7 mouse cellular contexts compared by ENCODE assay signal in the genomic region with DNA sequence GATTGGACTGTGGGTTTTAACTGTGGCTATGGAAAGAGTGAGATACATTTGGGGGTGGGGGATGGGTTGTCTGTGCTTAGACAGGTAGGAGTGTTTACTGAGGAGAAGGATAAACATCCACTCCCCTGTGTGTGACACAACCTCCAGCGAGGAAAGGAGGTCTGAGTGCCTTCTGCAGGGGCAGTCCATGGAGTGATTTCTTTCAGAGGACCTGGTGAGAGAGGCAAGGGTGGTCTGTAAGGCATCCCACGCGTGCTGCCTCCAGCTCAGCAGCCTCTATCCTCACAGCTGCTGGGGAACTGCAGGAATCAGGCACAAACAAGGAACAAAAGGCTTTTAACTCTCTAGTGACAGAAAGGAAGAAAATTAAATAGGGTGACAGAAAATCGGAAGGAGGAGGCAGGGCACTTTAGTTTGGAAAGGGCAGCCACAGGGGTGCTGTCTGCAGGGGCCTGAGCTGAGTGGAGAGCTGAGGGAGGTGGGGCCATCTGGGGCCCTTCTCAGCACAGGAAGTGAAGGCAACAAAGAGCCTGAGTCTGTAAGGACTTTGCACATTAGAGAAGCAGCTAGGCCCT. TPM values are rescaled to one million over a fixed set of nuclear protein-coding genes. Genes with fewer than 3 reads are reported as not detected.
A peak's percentile ranks its signal among the peaks of the same experiment; 100 is the strongest.
DNase-seq lines count a peak whose midpoint lies in the region; ATAC-seq lines count a peak whose summit lies in the region.

No protein-coding gene starts in this region.

- no peak overlapping the region for H3K4me3 ChIP-seq in intestine, embryonic 14.5 days (ENCODE audit: low read depth, low read length)
- H3K4me3 ChIP-seq in neural tube, embryonic 15.5 days (replicated peaks) = no peak overlapping the region

- H3K4me1 ChIP-seq in intestine, embryonic 14.5 days (replicated peaks; ENCODE audit: control insufficient read depth, insufficient read depth, low read length) = peaks cover 8% of the 10 kb centered on the region; the same call in 1 of the 2 replicates
- H3K4me1 ChIP-seq in neural tube, embryonic 15.5 days = peaks cover 11% of the 10 kb centered on the region

- H3K27ac ChIP-seq in intestine, embryonic 14.5 days (ENCODE audit: low read depth) = no peak overlapping the region
- H3K27ac ChIP-seq in neural tube, embryonic 15.5 days (replicated peaks) = no peak overlapping the region

- H3K27me3 ChIP-seq in intestine, embryonic 14.5 days (replicated peaks; ENCODE audit: control insufficient read depth, insufficient read depth, low read length) = no peaks in the 10 kb centered on the region
- H3K27me3 ChIP-seq in neural tube, embryonic 15.5 days (replicated peaks) = no peaks in the 10 kb centered on the region

- intact Hi-C loops in heart, postnatal 14 days (cut with DNase I) = no loop called here

- H3K9ac ChIP-seq in intestine, embryonic 14.5 days (ENCODE audit: low read length) = 0 out of 2 replicates have a peak overlapping the region, but pooled peaks have one; percentile 10
- H3K9ac ChIP-seq in neural tube, embryonic 15.5 days (replicated peaks) = no peak overlapping the region

- H3K4me2 ChIP-seq in intestine, embryonic 14.5 days (ENCODE audit: low read length) = no peak overlapping the region
- H3K4me2 ChIP-seq in neural tube, embryonic 15.5 days = no peak overlapping the region

- 7% methylated on average over 4 of the region's 4 CpGs for WGBS in intestine, embryonic 14.5 days
- 4% methylated on average over 4 of the region's 4 CpGs for WGBS in neural tube, embryonic 15.5 days

- DNase-seq in ES-CJ7 (ENCODE audit: low read depth, low spot score) = peak; percentile 59
- DNase-seq in embryo, embryonic 10 days (ENCODE audit: low spot score) = peak; percentile 32
- DNase-seq in intestine, embryonic 14.5 days (ENCODE audit: low spot score) = peak; percentile 58
- DNase-seq in cerebellum, adult 9-11 months = no peak
- no peak for DNase-seq in heart, postnatal 14 days

- H3K9me3 ChIP-seq in intestine, embryonic 14.5 days (ENCODE audit: control insufficient read depth, low read length) = no peaks in the 10 kb centered on the region
- H3K9me3 ChIP-seq in neural tube, embryonic 15.5 days (replicated peaks) = no peaks in the 10 kb centered on the region

- H3K36me3 ChIP-seq in intestine, embryonic 14.5 days (ENCODE audit: control insufficient read depth, insufficient read depth, low read length) = no peaks in the 10 kb centered on the region
- H3K36me3 ChIP-seq in neural tube, embryonic 15.5 days = no peaks in the 10 kb centered on the region

- 0 out of 2 replicates have a peak, but pooled peaks have one; percentile 47 for ATAC-seq in intestine, embryonic 14.5 days (replicated peaks; ENCODE audit: low FRiP score, low TSS enrichment, low read depth)
- peak; percentile 35; the same call in 1 of the 2 replicates for ATAC-seq in neural tube, embryonic 15.5 days (ENCODE audit: low FRiP score)
- ATAC-seq in erythroid progenitor cell, adult 5-6 weeks (replicated peaks; ENCODE audit: low FRiP score, poor library complexity, severe bottlenecking) = no peak

RNA-seq across cellular contexts. Expression of gene Lrmp, which starts 0.7 kb away (rescaled TPM):
- polyA plus RNA-seq in intestine, embryonic 14.5 days (2014; fragmentation: Nextera tagmentation; extraction: Ambion mirVana) = 1.9 and 2.2 TPM in 2 replicates
- 0.60 and 16.0 TPM in 2 replicates for polyA plus RNA-seq in neural tube, embryonic 15.5 days (2015; fragmentation: Nextera tagmentation; extraction: Ambion mirVana)
- 15.5 and 37.5 TPM in 2 replicates for total RNA-seq in erythroid progenitor cell, adult 5-6 weeks (2015; ENCODE audit: low replicate concordance)
- 25.4 and 29.3 TPM in 2 replicates for total RNA-seq in erythroid progenitor cell, adult 5-6 weeks (2017; ENCODE audit: low replicate concordance)
- total RNA-seq in heart, postnatal 14 days (2021) = 1 to 10 TPM; 2.2 to 7.0 TPM

RNA-seq across cellular contexts. Expression of gene Bcat1, which starts 40.2 kb away (rescaled TPM):
- polyA plus RNA-seq in intestine, embryonic 14.5 days (2014; fragmentation: Nextera tagmentation; extraction: Ambion mirVana) = 9.1 and 11.1 TPM in 2 replicates
- 94.5 and 116 TPM in 2 replicates for polyA plus RNA-seq in neural tube, embryonic 15.5 days (2015; fragmentation: Nextera tagmentation; extraction: Ambion mirVana)
- not detected in 2 replicates for total RNA-seq in erythroid progenitor cell, adult 5-6 weeks (2015; ENCODE audit: low replicate concordance)
- total RNA-seq in erythroid progenitor cell, adult 5-6 weeks (2017; ENCODE audit: low replicate concordance) = 1.9 TPM in 1 of 2 replicates, not detected in the other
- 1 to 10 TPM; 2.2 to 2.5 TPM for total RNA-seq in heart, postnatal 14 days (2021)

Comparison
In these comparisons a context has a peak if more than half of its experiments do, and no peak if none do; other contexts are left out.
1. DNase-seq: peak in ES-CJ7 (single experiment), embryo, embryonic 10 days (single experiment) and intestine, embryonic 14.5 days (single experiment); none in cerebellum, adult 9-11 months (single experiment) and heart, postnatal 14 days (0 of 2).